Mouse (Mus musculus): ENCODE measurements around the gene Cdk9. TPM values are rescaled to one million over a fixed set of nuclear protein-coding genes. Genes with fewer than 3 reads are reported as not detected.

Cdk9 gene
- total RNA-seq, 1 experiment: 68.0 TPM

GRCm38 (mm10) chr2:32705018-32705417 lies 7.9 kb downstream of the Cdk9 start:
- peaks cover 57% of the 10 kb centered on the region for H3K36me3 ChIP-seq (ENCODE audit: control insufficient read depth, insufficient read depth, low read length, poor library complexity, severe bottlenecking)
- in situ Hi-C loops (cut with MboI; ENCODE audit: low sequenced_read_pairs in 2 of 2, unreplicated experiment in 2 of 2): no loop called here

GRCm38 (mm10) chr2:32704021-32704421 lies 8.9 kb downstream of the Cdk9 start, which contains the start of gene Fpgs:
Gene Fpgs (minus strand): TSS chr2:32704145.
- Histone ChIP-seq H3K9ac (ENCODE audit: insufficient read depth, low read depth, low read length, poor library complexity, severe bottlenecking) (no peak within 1 kb of the TSS; the same call in 1 of the 2 replicates), H3K4me3 (ENCODE audit: insufficient read depth in 1 of 2, low read depth in 1 of 2, low read length in 2 of 2, poor library complexity in 1 of 2, severe bottlenecking in 1 of 2) (no peak within 1 kb of the TSS), H3K27ac (ENCODE audit: insufficient read depth, low read depth, low read length, poor library complexity, severe bottlenecking) (peak within 1 kb of the TSS; percentile 37), H3K36me3 (ENCODE audit: control insufficient read depth, insufficient read depth, low read length, poor library complexity, severe bottlenecking) (peaks cover 47% of the 10 kb centered on the region), H3K4me1 (ENCODE audit: control insufficient read depth in 2 of 2, insufficient read depth in 2 of 2, low read length in 2 of 2, poor library complexity in 1 of 2) (peaks cover 4 to 21% of the 10 kb centered on the region in 2 experiments; a peak in 2 of 4 replicates), H3K9me3 (ENCODE audit: control insufficient read depth, insufficient read depth, low read depth, low read length) (no peaks in the 10 kb centered on the region)
- in situ Hi-C loops (cut with MboI; ENCODE audit: low sequenced_read_pairs in 2 of 2, unreplicated experiment in 2 of 2): no loop called here
- TF ChIP-seq ZNF384 (IDR thresholded peaks at IDR 0.05; ENCODE audit: low read depth, low read length) (no peak), ZC3H11A (IDR thresholded peaks at IDR 0.05; ENCODE audit: borderline replicate concordance, low read depth, low read length) (no peak), HCFC1 (IDR thresholded peaks at IDR 0.05; ENCODE audit: borderline replicate concordance, insufficient read depth, low read length) (no peak), CHD2 (IDR thresholded peaks at IDR 0.05; ENCODE audit: low read depth, low read length) (no peak), MAFK (IDR thresholded peaks at IDR 0.05; ENCODE audit: insufficient read depth, low read depth, low read length) (no peak)
- DNase-seq (ENCODE audit: low read depth, low spot score): no peak

More at GRCm38 (mm10) chr2:32705018-32705417, 7.9 kb downstream of the Cdk9 start:
- Histone ChIP-seq H3K4me3 (ENCODE audit: insufficient read depth in 1 of 2, low read depth in 1 of 2, low read length in 2 of 2, poor library complexity in 1 of 2, severe bottlenecking in 1 of 2) (no peak overlapping the region), H3K9me3 (ENCODE audit: control insufficient read depth, insufficient read depth, low read depth, low read length) (no peaks in the 10 kb centered on the region), H3K4me1 (ENCODE audit: control insufficient read depth in 2 of 2, insufficient read depth in 2 of 2, low read length in 2 of 2, poor library complexity in 1 of 2) (peaks cover 4 to 23% of the 10 kb centered on the region in 2 experiments; a peak in 2 of 4 replicates), H3K27ac (ENCODE audit: insufficient read depth, low read depth, low read length, poor library complexity, severe bottlenecking) (no peak overlapping the region), H3K9ac (ENCODE audit: insufficient read depth, low read depth, low read length, poor library complexity, severe bottlenecking) (no peak overlapping the region)
- DNase-seq (ENCODE audit: low read depth, low spot score): no peak
- TF ChIP-seq MAFK (IDR thresholded peaks at IDR 0.05; ENCODE audit: insufficient read depth, low read depth, low read length): no peak
- no peak for TF ChIP-seq ZNF384 (IDR thresholded peaks at IDR 0.05; ENCODE audit: low read depth, low read length)
- no peak for TF ChIP-seq ZC3H11A (IDR thresholded peaks at IDR 0.05; ENCODE audit: borderline replicate concordance, low read depth, low read length)

- Histone ChIP-seq H3K9ac (ENCODE audit: insufficient read depth, low read depth, low read length, poor library complexity, severe bottlenecking) (no peak overlapping the region), H3K36me3 (ENCODE audit: control insufficient read depth, insufficient read depth, low read length, poor library complexity, severe bottlenecking) (peaks cover 38% of the 10 kb centered on the region), H3K27ac (ENCODE audit: insufficient read depth, low read depth, low read length, poor library complexity, severe bottlenecking) (peak overlapping the region; percentile 37; the same call in 1 of the 2 replicates), H3K4me1 (ENCODE audit: control insufficient read depth in 2 of 2, insufficient read depth in 2 of 2, low read length in 2 of 2, poor library complexity in 1 of 2) (peaks cover 4 to 21% of the 10 kb centered on the region in 2 experiments; a peak in 2 of 4 replicates), H3K9me3 (ENCODE audit: control insufficient read depth, insufficient read depth, low read depth, low read length) (no peaks in the 10 kb centered on the region), H3K4me3 (ENCODE audit: insufficient read depth in 1 of 2, low read depth in 1 of 2, low read length in 2 of 2, poor library complexity in 1 of 2, severe bottlenecking in 1 of 2) (no peak overlapping the region)
- DNase-seq (ENCODE audit: low read depth, low spot score): no peak
- in situ Hi-C loops (cut with MboI; ENCODE audit: low sequenced_read_pairs in 2 of 2, unreplicated experiment in 2 of 2): no loop called here
- TF ChIP-seq ZC3H11A (IDR thresholded peaks at IDR 0.05; ENCODE audit: borderline replicate concordance, low read depth, low read length): no peak
- no peak for TF ChIP-seq MAFK (IDR thresholded peaks at IDR 0.05; ENCODE audit: insufficient read depth, low read depth, low read length)
- TF ChIP-seq CHD2 (IDR thresholded peaks at IDR 0.05; ENCODE audit: low read depth, low read length): no peak
- TF ChIP-seq HCFC1 (IDR thresholded peaks at IDR 0.05; ENCODE audit: borderline replicate concordance, insufficient read depth, low read length): no peak
- TF ChIP-seq ZNF384 (IDR thresholded peaks at IDR 0.05; ENCODE audit: low read depth, low read length): no peak
Observed at GRCm38 (mm10) chr2:32703046-32703445, 9.8 kb downstream of the Cdk9 start.

GRCm38 (mm10) chr2:32700966-32701743 lies 11.7 kb downstream of the Cdk9 start:
- no peak for DNase-seq (ENCODE audit: low read depth, low spot score)
- no peak overlapping the region for H3K9ac ChIP-seq (ENCODE audit: insufficient read depth, low read depth, low read length, poor library complexity, severe bottlenecking)
- no peak overlapping the region for H3K4me3 ChIP-seq (ENCODE audit: insufficient read depth in 1 of 2, low read depth in 1 of 2, low read length in 2 of 2, poor library complexity in 1 of 2, severe bottlenecking in 1 of 2)
- H3K27ac ChIP-seq (ENCODE audit: insufficient read depth, low read depth, low read length, poor library complexity, severe bottlenecking): no peak overlapping the region
- in situ Hi-C loops (cut with MboI; ENCODE audit: low sequenced_read_pairs in 2 of 2, unreplicated experiment in 2 of 2): no loop called here
- H3K9me3 ChIP-seq (ENCODE audit: control insufficient read depth, insufficient read depth, low read depth, low read length): no peaks in the 10 kb centered on the region
- TF ChIP-seq CHD2 (IDR thresholded peaks at IDR 0.05; ENCODE audit: low read depth, low read length) (no peak), HCFC1 (IDR thresholded peaks at IDR 0.05; ENCODE audit: borderline replicate concordance, insufficient read depth, low read length) (no peak), MAFK (IDR thresholded peaks at IDR 0.05; ENCODE audit: insufficient read depth, low read depth, low read length) (no peak), ZC3H11A (IDR thresholded peaks at IDR 0.05; ENCODE audit: borderline replicate concordance, low read depth, low read length) (no peak), ZNF384 (IDR thresholded peaks at IDR 0.05; ENCODE audit: low read depth, low read length) (no peak)
- H3K36me3 ChIP-seq (ENCODE audit: control insufficient read depth, insufficient read depth, low read length, poor library complexity, severe bottlenecking): peaks cover 21% of the 10 kb centered on the region
- peaks cover 4 to 21% of the 10 kb centered on the region in 2 experiments; a peak in 2 of 4 replicates for H3K4me1 ChIP-seq (ENCODE audit: control insufficient read depth in 2 of 2, insufficient read depth in 2 of 2, low read length in 2 of 2, poor library complexity in 1 of 2)
